ENCODE assay signal across 10 mouse cellular contexts in genomic region chr6:116282546-116282945, GRCm38 (mm10). TPM values are rescaled to one million over a fixed set of nuclear protein-coding genes. Genes with fewer than 3 reads are reported as not detected.
DNase-seq lines count a peak whose midpoint lies in the region; ATAC-seq and TF ChIP-seq lines count a peak whose summit lies in the region.
"Had no signal": no experiment of that assay in that cellular context is flagged by ENCODE, and none has a peak within 500 bp of the region (broad histone marks: within the 10 kb centered on the region; RNA-seq: fewer than 3 reads in every experiment).

No protein-coding gene starts in this region.

- H3K27ac ChIP-seq in embryonic facial prominence, embryonic 11.5 days (replicated peaks; ENCODE audit: low read depth, low read length) = no peak overlapping the region
- H3K27ac ChIP-seq in embryonic facial prominence, embryonic 10.5 days (replicated peaks) = no peak overlapping the region
- H3K27ac ChIP-seq in liver, embryonic 13.5 days = no peak overlapping the region
- no peak overlapping the region for H3K27ac ChIP-seq in midbrain, embryonic 10.5 days (replicated peaks)
- H3K27ac ChIP-seq: embryonic facial prominence, embryonic 12.5 days had no signal

- no peaks in the 10 kb centered on the region for H3K36me3 ChIP-seq in embryonic facial prominence, embryonic 11.5 days (replicated peaks; ENCODE audit: control insufficient read depth, insufficient read depth, low read depth, low read length)
- H3K36me3 ChIP-seq in embryonic facial prominence, embryonic 10.5 days (replicated peaks) = peaks cover 4% of the 10 kb centered on the region; the same call in 1 of the 2 replicates
- peaks cover 4% of the 10 kb centered on the region; the same call in 1 of the 2 replicates for H3K36me3 ChIP-seq in liver, embryonic 13.5 days
- H3K36me3 ChIP-seq in midbrain, embryonic 10.5 days = peaks cover 26% of the 10 kb centered on the region
- H3K36me3 ChIP-seq: embryonic facial prominence, embryonic 12.5 days had no signal

- WGBS in embryonic facial prominence, embryonic 11.5 days = 51% methylated on average over 4 of the region's 4 CpGs
- 46% methylated on average over 4 of the region's 4 CpGs for WGBS in embryonic facial prominence, embryonic 10.5 days
- WGBS in lung, adult 2 months = 67% methylated on average over 4 of the region's 4 CpGs
- 42% methylated on average over 4 of the region's 4 CpGs for WGBS in liver, embryonic 13.5 days (ENCODE audit: insufficient replicate concordance)
- WGBS in midbrain, embryonic 10.5 days = 50% methylated on average over 4 of the region's 4 CpGs

- no peaks in the 10 kb centered on the region for H3K4me1 ChIP-seq in embryonic facial prominence, embryonic 11.5 days (ENCODE audit: control insufficient read depth, insufficient read depth, low read length)
- H3K4me1 ChIP-seq in embryonic facial prominence, embryonic 10.5 days = no peaks in the 10 kb centered on the region
- no peaks in the 10 kb centered on the region for H3K4me1 ChIP-seq in lung, adult 2 months (ENCODE audit: control insufficient read depth, insufficient read depth, low read length)
- peaks cover 39% of the 10 kb centered on the region for H3K4me1 ChIP-seq in liver, embryonic 13.5 days (replicated peaks)
- no peaks in the 10 kb centered on the region for H3K4me1 ChIP-seq in midbrain, embryonic 10.5 days
- H3K4me1 ChIP-seq: embryonic facial prominence, embryonic 12.5 days had no signal

- no peak overlapping the region for H3K4me2 ChIP-seq in embryonic facial prominence, embryonic 11.5 days (ENCODE audit: low read depth, low read length)
- no peak overlapping the region for H3K4me2 ChIP-seq in liver, embryonic 13.5 days
- H3K4me2 ChIP-seq: embryonic facial prominence, embryonic 12.5 days had no signal

- no peak for TF ChIP-seq CTCF in lung, adult 2 months (IDR thresholded peaks at IDR 0.05; ENCODE audit: insufficient read depth, low read length)

- H3K9ac ChIP-seq in embryonic facial prominence, embryonic 11.5 days (replicated peaks; ENCODE audit: low read length) = no peak overlapping the region
- H3K9ac ChIP-seq in liver, embryonic 13.5 days = no peak overlapping the region
- H3K9ac ChIP-seq: embryonic facial prominence, embryonic 12.5 days had no signal

- ATAC-seq in embryonic facial prominence, embryonic 11.5 days (replicated peaks; ENCODE audit: insufficient number of reproducible peaks, low FRiP score, low TSS enrichment, low read depth) = no peak
- ATAC-seq in liver, embryonic 13.5 days (ENCODE audit: low read depth) = no peak

- TF ChIP-seq POLR2A in lung, adult 2 months (IDR thresholded peaks at IDR 0.05; ENCODE audit: borderline replicate concordance, extremely low read depth, low read depth, low read length) = no peak

- H3K9me3 ChIP-seq in embryonic facial prominence, embryonic 11.5 days (replicated peaks; ENCODE audit: control insufficient read depth, low read length) = no peaks in the 10 kb centered on the region
- no peaks in the 10 kb centered on the region for H3K9me3 ChIP-seq in embryonic facial prominence, embryonic 10.5 days
- H3K9me3 ChIP-seq in liver, embryonic 13.5 days (replicated peaks) = no peaks in the 10 kb centered on the region
- no peaks in the 10 kb centered on the region for H3K9me3 ChIP-seq in midbrain, embryonic 10.5 days (replicated peaks)
- H3K9me3 ChIP-seq: embryonic facial prominence, embryonic 12.5 days; G1E had no signal

- DNase-seq in embryonic facial prominence, embryonic 11.5 days (ENCODE audit: low spot score) = peak; percentile 29
- no peak for DNase-seq in embryonic facial prominence, embryonic 10.5 days (ENCODE audit: low spot score)
- peak; percentile 60 for DNase-seq in lung, postnatal 36 days
- DNase-seq in lung, adult 2 months = no peak
- peak; percentile 38 for DNase-seq in liver, embryonic 13.5 days
- DNase-seq in thymus, postnatal 10 days (ENCODE audit: low spot score in 2 of 2) = peak; percentile 28 to 74
- no peak for DNase-seq in layer of hippocampus, adult 9-11 months
- DNase-seq in midbrain, embryonic 10.5 days (ENCODE audit: low spot score) = no peak

- H3K4me3 ChIP-seq in embryonic facial prominence, embryonic 11.5 days (ENCODE audit: low read depth, low read length) = no peak overlapping the region
- H3K4me3 ChIP-seq in embryonic facial prominence, embryonic 10.5 days = no peak overlapping the region
- H3K4me3 ChIP-seq in lung, adult 2 months (replicated peaks; ENCODE audit: extremely low read depth, low read depth, low read length) = no peak overlapping the region
- H3K4me3 ChIP-seq in liver, embryonic 13.5 days (replicated peaks) = no peak overlapping the region
- H3K4me3 ChIP-seq in midbrain, embryonic 10.5 days = no peak overlapping the region
- H3K4me3 ChIP-seq: embryonic facial prominence, embryonic 12.5 days had no signal

- H3K27me3 ChIP-seq in embryonic facial prominence, embryonic 11.5 days (ENCODE audit: control insufficient read depth, insufficient read depth, low read length) = no peaks in the 10 kb centered on the region
- H3K27me3 ChIP-seq in embryonic facial prominence, embryonic 10.5 days (replicated peaks; ENCODE audit: low read depth, poor library complexity, severe bottlenecking) = no peaks in the 10 kb centered on the region
- no peaks in the 10 kb centered on the region for H3K27me3 ChIP-seq in liver, embryonic 13.5 days
- H3K27me3 ChIP-seq in midbrain, embryonic 10.5 days (ENCODE audit: low read depth, poor library complexity, severe bottlenecking) = no peaks in the 10 kb centered on the region
- H3K27me3 ChIP-seq: embryonic facial prominence, embryonic 12.5 days had no signal

RNA-seq across cellular contexts. Expression of gene Zfand4, which starts 18.5 kb away (rescaled TPM):
- polyA plus RNA-seq in embryonic facial prominence, embryonic 11.5 days (2014; fragmentation: Nextera tagmentation; extraction: Ambion mirVana) = 9.3 and 10.8 TPM in 2 replicates
- polyA plus RNA-seq in embryonic facial prominence, embryonic 10.5 days (2016; fragmentation: Nextera tagmentation; extraction: Ambion mirVana) = 5.8 and 7.6 TPM in 2 replicates
- 0.32 and 0.89 TPM in 2 replicates for polyA plus RNA-seq in lung, adult 2 months (2012; rRNA removed)
- 4.9 and 5.9 TPM in 2 replicates for polyA plus RNA-seq in liver, embryonic 13.5 days (2015; fragmentation: Nextera tagmentation; extraction: Ambion mirVana)
- 9.2 and 10.6 TPM in 2 replicates for polyA plus RNA-seq in midbrain, embryonic 10.5 days (2016; fragmentation: Nextera tagmentation; extraction: Ambion mirVana)

RNA-seq across cellular contexts. Expression of gene March8, which starts 55.3 kb away (rescaled TPM):
- 22.0 and 22.2 TPM in 2 replicates for polyA plus RNA-seq in embryonic facial prominence, embryonic 11.5 days (2014; fragmentation: Nextera tagmentation; extraction: Ambion mirVana)
- 24.7 and 26.5 TPM in 2 replicates for polyA plus RNA-seq in embryonic facial prominence, embryonic 10.5 days (2016; fragmentation: Nextera tagmentation; extraction: Ambion mirVana)
- polyA plus RNA-seq in lung, adult 2 months (2012; rRNA removed) = 46.0 and 50.6 TPM in 2 replicates
- polyA plus RNA-seq in liver, embryonic 13.5 days (2015; fragmentation: Nextera tagmentation; extraction: Ambion mirVana) = 76.9 and 92.7 TPM in 2 replicates
- 27.7 and 33.7 TPM in 2 replicates for polyA plus RNA-seq in midbrain, embryonic 10.5 days (2016; fragmentation: Nextera tagmentation; extraction: Ambion mirVana)

Comparison
In these comparisons a context has a peak if more than half of its experiments do, and no peak if none do; other contexts are left out.
1. DNase-seq: peak in embryonic facial prominence, embryonic 11.5 days (single experiment), lung, postnatal 36 days (single experiment), liver, embryonic 13.5 days (single experiment) and thymus, postnatal 10 days (2 of 2); none in embryonic facial prominence, embryonic 10.5 days (single experiment), lung, adult 2 months (single experiment), layer of hippocampus, adult 9-11 months (single experiment) and midbrain, embryonic 10.5 days (single experiment).